Mouse (Mus musculus) lung, postnatal 0 days (tissue): Measurements from ENCODE around the gene Cryzl2. TPM values are rescaled to one million over a fixed set of nuclear protein-coding genes. Genes with fewer than 3 reads are reported as not detected.

ENCODE experiments used
- ATAC-seq: fragments of 200-750 bp; cut with Nextera tagmentation; 2 replicates; pipeline ENCODE4 v1.8.0; 2017; ENCODE audit warnings: moderate library complexity
- DNase-seq: peaks from one replicate; pipeline ENCODE4 v3.0.0-alpha.2; 2016; ENCODE audit warnings: low spot score
- H3K27ac ChIP-seq: fragments of 300-500 bp; sonication (generic); 2 replicates; pipeline ENCODE4 v1.5.1; 2014; ENCODE audit warnings: antibody characterized with exemption, mild to moderate bottlenecking, low read length, mixed read lengths
- H3K27me3 ChIP-seq: fragments of 300-500 bp; sonication (generic); replicated peaks from 2 replicates; pipeline ENCODE4 v1.6.1; 2014; ENCODE audit warnings: low read length, mixed read lengths; ENCODE audit not compliant: insufficient read depth
- H3K36me3 ChIP-seq: fragments of 300-500 bp; sonication (generic); 2 replicates; pipeline ENCODE4 v1.6.1; 2014; ENCODE audit warnings: low read length, mixed read lengths; ENCODE audit not compliant: insufficient read depth
- H3K4me1 ChIP-seq: fragments of 300-500 bp; sonication (generic); 2 replicates; pipeline ENCODE4 v1.6.1; 2014; ENCODE audit warnings: antibody characterized with exemption, low read depth, low read length, mixed read lengths; ENCODE audit not compliant: insufficient read depth
- H3K4me2 ChIP-seq: fragments of 300-500 bp; sonication (generic); replicated peaks from 2 replicates; pipeline ENCODE4 v1.6.1; 2014; ENCODE audit warnings: low read depth, mild to moderate bottlenecking, low read length, moderate library complexity, mixed read lengths
- H3K4me3 ChIP-seq: fragments of 300-500 bp; sonication (generic); 2 replicates; pipeline ENCODE4 v1.5.1; 2014; ENCODE audit warnings: low read depth, low read length
- H3K9ac ChIP-seq: fragments of 300-500 bp; sonication (generic); replicated peaks from 2 replicates; pipeline ENCODE4 v1.6.1; 2014; ENCODE audit warnings: low read depth, mild to moderate bottlenecking
- H3K9me3 ChIP-seq: fragments of 300-500 bp; sonication (generic); 2 replicates; pipeline ENCODE4 v1.6.1; 2016; ENCODE audit warnings: low read length, mixed read lengths
- CTCF ChIP-seq: IDR thresholded peaks from 2 replicates; pipeline ENCODE4 v1.5.1; 2016; ENCODE audit warnings: antibody characterized with exemption, mild to moderate bottlenecking
- EP300 ChIP-seq: IDR thresholded peaks from 2 replicates; pipeline ENCODE4 v1.6.1; 2016; ENCODE audit warnings: antibody characterized with exemption, mild to moderate bottlenecking, control low read depth
- WGBS: fragments of 180-500 bp; shearing (Covaris S2); extraction: QIAGEN DNeasy Blood & Tissue Kit; methylation state at CpG from one replicate; pipeline ENCODE4 v1.1.7; 2014; 5-methylcytosine and 5-hydroxymethylcytosine counted together
- polyA plus RNA-seq: library from polyadenylated mRNA; unstranded; fragments of >200 nt; fragmentation: Nextera tagmentation; extraction: Ambion mirVana; gene quantifications from 2 replicates; pipeline ENCODE4 v1.2.1, GENCODE M21; 2015

Gene Cryzl2
- 9.4 and 9.8 TPM in 2 replicates for polyA plus RNA-seq

DNA sequence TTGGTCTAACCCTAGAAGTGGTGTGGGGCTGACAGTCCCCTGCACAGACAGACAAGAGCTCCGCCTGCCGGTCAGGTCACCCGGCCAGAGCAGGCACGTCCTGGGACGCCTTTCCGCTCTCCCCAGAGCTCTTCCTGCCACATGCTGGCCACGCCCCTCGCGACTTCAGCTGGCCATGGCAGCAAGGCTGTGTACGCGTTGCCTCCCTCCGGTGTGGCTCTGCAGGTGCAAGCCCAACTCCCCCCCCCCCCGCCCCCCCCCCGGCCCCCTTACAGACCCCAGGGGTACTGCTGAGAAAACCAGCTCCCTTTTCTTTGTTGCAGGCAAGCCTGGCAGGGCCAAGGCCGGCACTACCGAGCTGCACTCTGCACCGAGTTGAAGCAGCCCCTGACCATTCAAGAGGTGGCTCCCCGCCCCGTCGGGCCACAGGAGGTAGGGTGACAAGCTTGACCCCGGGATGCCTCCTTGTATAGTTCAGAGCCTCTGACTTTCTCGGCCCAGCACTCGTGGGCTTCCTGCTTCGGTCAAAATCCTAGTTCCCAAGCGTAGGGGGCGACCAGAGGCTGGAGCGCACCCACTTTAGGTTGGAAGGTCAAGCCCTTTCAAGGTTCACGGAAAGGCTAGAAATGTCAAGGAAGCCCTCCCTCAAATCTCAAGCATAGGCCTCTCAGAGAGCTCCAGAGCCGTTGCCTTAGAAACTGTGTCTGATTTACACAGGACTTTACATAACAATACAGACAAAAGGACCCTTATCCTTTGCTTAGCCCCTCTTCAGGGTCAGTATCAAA, at the start of gene Cryzl2:
Gene Cryzl2, plus strand, starts transcription at position 157 of the 788 bp plus-strand sequence.
- no peak within 1 kb of the TSS for H3K9ac ChIP-seq
- H3K27ac ChIP-seq = no peak within 1 kb of the TSS
- H3K36me3 ChIP-seq = no peaks in the 10 kb centered on the region
- DNase-seq = peak; percentile 95
- H3K4me2 ChIP-seq = peak within 1 kb of the TSS; percentile 57
- 8% methylated on average over 27 of the region's 29 CpGs for WGBS
- peak within 1 kb of the TSS; percentile 26 for H3K4me3 ChIP-seq
- H3K4me1 ChIP-seq = peaks cover 3% of the 10 kb centered on the region; the same call in 1 of the 2 replicates
- H3K9me3 ChIP-seq = no peaks in the 10 kb centered on the region
- TF ChIP-seq EP300 = no peak
- TF ChIP-seq CTCF = peak; percentile 91
- no peaks in the 10 kb centered on the region for H3K27me3 ChIP-seq
- peak; percentile 99 for ATAC-seq

- H3K36me3 ChIP-seq = no peaks in the 10 kb centered on the region
- H3K27ac ChIP-seq = no peak overlapping the region
- WGBS = 61% methylated on average over 2 of the region's 2 CpGs
- H3K4me3 ChIP-seq = no peak overlapping the region
- H3K4me1 ChIP-seq = no peaks in the 10 kb centered on the region
- DNase-seq (no peak), ATAC-seq (no peak)
- H3K4me2 ChIP-seq = no peak overlapping the region
- TF ChIP-seq CTCF (no peak), EP300 (no peak)
- H3K27me3 ChIP-seq = no peaks in the 10 kb centered on the region
- no peaks in the 10 kb centered on the region for H3K9me3 ChIP-seq
- no peak overlapping the region for H3K9ac ChIP-seq
Measured at GRCm38 (mm10) chr1:157409648-157410047, 48.7 kb upstream of the Cryzl2 start.

- H3K27me3 ChIP-seq = no peaks in the 10 kb centered on the region
- H3K4me1 ChIP-seq = no peaks in the 10 kb centered on the region
- H3K36me3 ChIP-seq = no peaks in the 10 kb centered on the region
- no peak for DNase-seq
- 0 out of 2 replicates have a peak overlapping the region, but pooled peaks have one; percentile 62 for H3K9ac ChIP-seq
- no peak for ATAC-seq
- no peak overlapping the region for H3K27ac ChIP-seq
- TF ChIP-seq EP300 (no peak), CTCF (no peak)
- peak overlapping the region; percentile 90 for H3K4me3 ChIP-seq
- 15% methylated on average over 8 of the region's 8 CpGs for WGBS
- H3K9me3 ChIP-seq = no peaks in the 10 kb centered on the region
- peak overlapping the region; percentile 78 for H3K4me2 ChIP-seq
Measured at GRCm38 (mm10) chr1:157410937-157411336, 47.4 kb upstream of the Cryzl2 start.

- WGBS = 3% methylated on average over 4 of the region's 4 CpGs
- Histone ChIP-seq H3K27ac (peak overlapping the region; percentile 92; the same call in 1 of the 2 replicates), H3K9ac (peak overlapping the region; percentile 62), H3K4me3 (peak overlapping the region; percentile 90), H3K4me2 (peak overlapping the region; percentile 78), H3K9me3 (no peaks in the 10 kb centered on the region), H3K27me3 (no peaks in the 10 kb centered on the region), H3K4me1 (no peaks in the 10 kb centered on the region), H3K36me3 (no peaks in the 10 kb centered on the region)
- no peak for DNase-seq
- TF ChIP-seq CTCF (no peak), EP300 (no peak)
- ATAC-seq = no peak
Measured at GRCm38 (mm10) chr1:157411341-157411710, 47.1 kb upstream of the Cryzl2 start.

GRCm38 (mm10) chr1:157411711-157412380, 46.5 kb upstream of the Cryzl2 start:
- TF ChIP-seq CTCF (peak; percentile 53), EP300 (no peak)
- WGBS = 2% methylated on average over 48 of the region's 85 CpGs
- H3K9ac ChIP-seq = peak overlapping the region; percentile 62

More at GRCm38 (mm10) chr1:157411711-157412380, 46.5 kb upstream of the Cryzl2 start:
- Histone ChIP-seq H3K4me3 (peak overlapping the region; percentile 90), H3K4me2 (peak overlapping the region; percentile 78), H3K9me3 (no peaks in the 10 kb centered on the region), H3K36me3 (no peaks in the 10 kb centered on the region), H3K27me3 (no peaks in the 10 kb centered on the region), H3K4me1 (no peaks in the 10 kb centered on the region), H3K27ac (peak overlapping the region; percentile 92)
- DNase-seq (peak; percentile 68), ATAC-seq (peak; percentile 84)
